Mouse (Mus musculus): ENCODE measurements around the gene Cyp4f13.

Cyp4f13 gene

GRCm38 (mm10) chr17:32947215-32947914 is at the start of gene Cyp4f13:
TSS of gene Cyp4f13 (minus strand) at chr17:32947402.
- DNase-seq = peak; percentile 99 to 100

DNA sequence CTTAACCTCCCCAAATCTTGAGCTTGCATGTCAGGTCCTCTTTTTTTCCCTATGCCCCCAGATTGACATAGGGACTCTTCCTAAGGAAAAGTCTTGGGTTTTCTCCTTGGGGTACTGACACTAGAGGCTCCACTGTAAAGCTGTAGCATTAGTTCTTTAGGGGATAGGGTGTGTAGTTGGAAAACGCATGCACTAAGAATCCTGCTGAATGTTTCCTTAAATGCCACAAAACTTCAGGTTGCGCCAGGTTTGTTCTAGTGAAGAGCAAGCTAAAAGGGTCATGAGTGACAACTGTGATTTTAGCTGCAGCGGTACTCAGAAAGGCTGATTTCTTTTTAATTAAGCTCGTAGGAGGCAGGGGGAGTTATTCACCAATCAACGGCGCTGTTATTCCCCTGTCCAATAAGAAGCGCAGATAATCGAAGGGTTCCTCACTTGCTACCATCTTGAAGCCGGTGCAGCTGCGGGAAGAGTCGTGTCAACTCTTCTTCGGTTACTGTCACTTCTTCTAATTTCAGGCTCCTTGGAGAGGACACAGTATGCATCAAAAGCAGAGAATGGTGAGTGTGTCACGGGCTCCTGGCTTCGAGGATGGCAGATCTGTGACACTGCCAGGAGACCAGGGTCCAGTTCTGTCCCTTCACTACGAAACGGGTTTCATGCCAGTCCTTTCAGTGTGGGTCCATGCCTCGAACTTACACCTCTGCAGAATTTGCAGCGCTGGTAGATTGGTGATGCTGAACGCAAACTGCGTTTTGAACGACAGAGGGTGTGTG is 45.7 kb upstream of the Cyp4f13 start, which contains the start of gene Zfp952:
Gene Zfp952, plus strand, starts transcription at position 431 of the 776 bp plus-strand sequence.
- DNase-seq = peak; percentile 84 to 89

DNA sequence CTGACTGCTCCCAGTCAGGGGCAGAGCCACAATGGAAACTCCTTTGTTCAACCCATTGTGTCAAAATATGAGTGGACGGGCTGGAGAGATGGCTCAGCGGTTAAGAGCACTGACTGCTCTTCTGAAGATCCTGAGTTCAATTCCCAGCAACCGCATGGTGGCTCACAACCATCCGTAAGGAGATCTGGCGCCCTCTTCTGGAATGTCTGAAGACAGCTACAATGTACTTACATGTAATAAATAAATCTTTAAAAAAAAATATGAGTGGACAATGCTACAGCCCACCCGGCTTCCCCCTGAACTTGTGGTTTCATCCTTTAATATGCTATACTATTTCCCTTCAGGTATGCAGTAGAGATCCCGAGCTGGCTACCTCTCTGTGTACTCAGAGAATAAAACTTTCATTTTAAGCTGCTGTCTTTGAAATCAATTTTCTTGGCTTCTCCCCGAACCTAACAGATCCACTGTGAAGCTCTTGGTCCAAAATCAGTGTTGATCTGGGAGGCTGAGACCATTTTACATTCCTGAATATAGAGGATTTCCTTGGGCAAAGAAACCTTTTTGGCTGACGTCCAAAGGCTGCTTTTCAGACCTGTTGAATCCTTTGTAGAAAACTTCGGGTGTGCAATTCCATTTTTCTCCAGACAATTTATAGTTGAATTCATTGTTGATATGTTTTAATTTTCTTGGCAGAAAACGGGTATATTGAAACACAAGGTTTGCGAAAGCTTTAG is 44.9 kb upstream of the Cyp4f13 start:
- peak in 1 of 2 experiments; percentile 24 for DNase-seq

- no peak for DNase-seq
These were observed 39.1 kb upstream of the Cyp4f13 start for GRCm38 (mm10) chr17:32986301-32986700.

DNA sequence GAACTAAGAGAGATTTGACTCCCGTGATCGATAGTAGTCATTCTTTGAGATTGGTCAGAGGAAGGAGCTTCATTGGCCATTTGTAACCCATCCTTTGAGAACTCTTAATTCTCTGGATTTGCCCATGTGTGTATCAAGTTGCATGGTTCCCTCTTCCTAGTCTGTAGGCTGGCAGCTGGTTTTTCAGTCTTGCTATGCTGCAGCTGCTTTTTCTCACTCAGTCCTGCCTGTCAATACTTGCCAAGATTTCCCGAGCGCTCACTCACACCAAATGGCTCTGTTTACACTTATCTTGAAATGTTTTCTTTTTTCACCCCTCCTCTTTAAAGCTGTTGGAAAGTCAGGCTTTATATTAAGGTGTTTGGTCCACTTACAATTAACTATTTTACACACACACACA is 34.2 kb upstream of the Cyp4f13 start:
- DNase-seq = no peak

DNA sequence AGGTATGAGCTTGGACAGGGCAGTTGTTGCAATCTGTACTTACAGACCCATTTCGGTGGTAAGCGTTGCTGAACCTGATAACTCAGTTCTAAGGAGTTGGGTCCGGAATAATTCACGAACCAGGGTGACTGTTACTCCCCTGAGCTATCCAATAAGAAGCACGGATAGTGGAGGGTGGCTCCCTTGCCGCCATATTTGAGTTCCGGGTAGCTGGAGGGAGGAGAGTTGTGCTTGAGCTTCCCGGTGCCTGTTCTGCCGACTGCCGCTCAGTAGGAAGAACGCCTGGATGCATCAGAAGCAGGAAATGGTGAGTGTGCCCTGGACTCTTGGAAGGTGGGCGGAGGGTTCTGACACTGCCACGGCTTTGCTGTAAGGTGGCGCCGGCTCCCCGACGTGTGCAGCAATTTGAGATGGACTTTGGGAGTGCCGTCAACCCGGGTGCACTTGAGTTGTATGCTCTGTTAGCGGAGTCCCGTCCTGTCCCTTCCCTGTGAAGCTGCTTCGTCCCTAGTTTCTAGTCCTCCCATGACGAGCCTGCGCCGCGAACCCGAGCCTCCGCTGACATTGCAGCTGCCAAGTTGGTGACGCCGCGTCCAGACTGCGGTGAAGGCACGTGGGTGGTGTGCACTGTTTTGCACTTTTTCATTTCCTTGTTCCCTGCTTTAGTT is 18.6 kb upstream of the Cyp4f13 start, which contains the start of gene Zfp472:
Gene Zfp472, plus strand, starts transcription at position 192 of the 668 bp plus-strand sequence.
- peak; percentile 86 to 91 for DNase-seq

GRCm38 (mm10) chr17:32965253-32965622 is 18.0 kb upstream of the Cyp4f13 start:
- peak in 1 of 2 experiments; percentile 21 for DNase-seq

DNA sequence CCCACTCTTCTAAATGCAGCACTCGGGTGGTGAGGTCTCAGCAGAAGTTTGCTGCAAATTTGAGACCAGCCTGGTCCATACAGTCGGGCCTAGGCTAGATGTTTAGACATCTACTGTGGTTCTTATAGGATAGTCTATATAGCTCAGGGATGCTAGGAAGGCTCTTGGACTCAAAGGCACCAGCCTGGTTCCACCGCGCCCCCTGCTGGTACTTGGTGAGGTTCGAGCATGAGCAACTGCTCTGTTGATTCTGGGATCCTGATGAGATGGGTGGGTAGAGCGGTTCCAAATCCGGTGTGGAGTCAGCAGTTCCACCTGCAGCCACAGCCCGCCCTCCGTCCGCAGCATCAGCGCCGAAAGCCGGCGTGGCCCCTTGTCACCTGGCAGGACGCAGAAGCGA is 4.2 kb upstream of the Cyp4f13 start:
- DNase-seq = peak; percentile 94

DNA sequence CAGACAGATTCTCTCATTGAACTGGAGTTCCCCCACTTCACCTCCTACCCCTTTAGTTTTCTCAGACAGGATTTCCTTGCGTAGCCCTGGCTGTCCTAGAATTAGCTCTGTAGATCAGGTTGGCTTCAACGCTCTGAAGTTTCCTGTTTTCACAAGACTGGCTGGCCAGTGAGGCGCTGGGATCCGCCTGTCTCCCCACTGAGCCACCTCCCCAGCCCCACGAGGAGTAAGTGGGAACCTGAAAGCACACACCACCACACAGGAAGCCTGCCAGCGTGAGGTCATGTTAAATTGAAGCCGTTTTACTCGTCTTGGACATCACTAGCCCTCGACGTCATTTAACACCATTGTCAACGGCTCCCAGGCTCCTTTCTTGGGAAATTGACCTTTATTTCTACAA is 3.8 kb upstream of the Cyp4f13 start:
- no peak for DNase-seq

DNA sequence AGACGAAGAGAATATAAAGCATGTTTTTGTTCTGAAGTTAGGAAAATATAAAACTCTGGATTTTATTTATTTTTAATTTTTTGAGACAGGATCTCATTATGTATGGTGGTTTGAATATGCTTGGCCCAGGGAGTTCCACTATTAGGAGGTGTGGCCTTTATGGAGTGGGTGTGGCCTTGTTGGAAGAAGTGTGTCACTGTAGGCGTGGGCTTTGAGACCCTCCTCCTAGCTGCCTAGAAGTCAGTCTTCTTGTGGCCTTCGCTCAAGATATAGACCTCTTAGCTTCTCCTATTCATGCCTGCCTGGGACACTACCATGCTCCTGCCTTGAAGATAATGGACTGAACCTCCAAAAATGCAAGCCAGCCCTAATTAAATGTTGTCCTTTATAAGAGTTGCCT is 2.9 kb upstream of the Cyp4f13 start:
- DNase-seq = no peak

DNA sequence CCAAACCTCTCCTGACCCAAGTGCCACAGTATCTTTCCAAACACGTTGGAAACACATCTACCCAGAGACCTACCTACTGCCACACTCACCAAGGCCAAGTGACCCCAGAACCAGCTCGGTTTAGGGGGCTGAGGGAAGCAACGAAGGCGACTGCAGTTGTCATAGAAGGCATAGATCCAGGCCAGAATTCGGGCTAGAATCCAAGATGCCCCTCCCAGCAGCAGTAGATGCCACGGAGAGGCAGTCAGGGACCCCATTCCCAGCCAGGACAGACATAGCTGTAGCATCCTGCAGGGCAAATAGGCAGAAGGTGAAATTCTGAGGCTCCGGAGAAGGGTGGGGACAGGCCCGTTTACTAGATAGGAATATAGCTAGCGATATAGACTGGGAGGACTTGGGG is 486 bp downstream of the Cyp4f13 start:
- DNase-seq = no peak

DNA sequence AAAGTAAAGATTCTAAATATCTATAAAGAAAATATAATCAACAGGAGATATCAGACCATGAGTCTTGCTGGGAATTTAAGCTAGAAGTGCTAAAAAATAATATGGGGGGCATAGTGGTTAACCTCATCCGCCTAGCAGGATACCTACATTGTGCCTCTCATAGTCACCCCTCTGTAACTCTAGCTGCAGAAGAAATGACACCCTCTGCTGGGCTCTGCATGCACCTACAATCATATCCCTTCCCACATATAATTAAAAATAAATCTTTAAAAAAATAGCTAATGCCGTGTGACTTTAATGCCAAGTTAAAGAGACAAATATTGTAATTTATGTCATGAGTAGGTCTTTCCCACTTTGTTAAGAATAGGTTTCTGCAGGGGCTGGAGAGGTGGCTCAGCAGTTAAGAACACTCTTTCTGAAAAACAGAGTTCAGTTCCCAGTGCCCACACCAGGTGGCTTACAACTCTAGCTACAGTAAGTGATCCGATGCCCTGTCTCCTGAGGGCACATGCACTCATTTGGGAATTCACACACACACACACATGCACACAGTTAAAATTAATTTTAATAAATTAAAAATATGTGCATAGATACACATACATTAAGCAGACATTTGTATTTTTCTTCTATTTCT is 2.7 kb downstream of the Cyp4f13 start:
- DNase-seq = no peak

GRCm38 (mm10) chr17:32943661-32944060 is 3.5 kb downstream of the Cyp4f13 start:
- no peak for DNase-seq

GRCm38 (mm10) chr17:32939831-32940230 is 7.4 kb downstream of the Cyp4f13 start:
- DNase-seq = no peak

DNA sequence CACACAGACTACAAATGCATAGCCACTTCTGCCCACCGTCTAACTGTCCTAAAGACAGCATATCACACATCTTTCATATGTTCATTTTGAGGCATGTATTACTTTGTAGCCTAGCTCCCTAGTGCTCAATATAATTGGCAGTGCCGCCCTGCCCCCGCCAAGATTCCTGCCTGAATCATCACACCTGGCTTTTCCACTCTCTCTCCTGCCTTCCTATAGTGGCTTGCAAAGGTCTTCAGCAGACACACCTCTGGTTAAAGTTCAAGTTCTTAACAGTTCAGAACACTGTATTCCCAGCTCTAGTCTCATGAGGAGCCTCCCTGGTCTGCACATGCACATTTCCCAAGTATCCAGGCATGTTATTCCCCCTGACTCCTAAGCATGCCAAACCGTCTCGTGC is 19.4 kb downstream of the Cyp4f13 start:
- DNase-seq = no peak

DNA sequence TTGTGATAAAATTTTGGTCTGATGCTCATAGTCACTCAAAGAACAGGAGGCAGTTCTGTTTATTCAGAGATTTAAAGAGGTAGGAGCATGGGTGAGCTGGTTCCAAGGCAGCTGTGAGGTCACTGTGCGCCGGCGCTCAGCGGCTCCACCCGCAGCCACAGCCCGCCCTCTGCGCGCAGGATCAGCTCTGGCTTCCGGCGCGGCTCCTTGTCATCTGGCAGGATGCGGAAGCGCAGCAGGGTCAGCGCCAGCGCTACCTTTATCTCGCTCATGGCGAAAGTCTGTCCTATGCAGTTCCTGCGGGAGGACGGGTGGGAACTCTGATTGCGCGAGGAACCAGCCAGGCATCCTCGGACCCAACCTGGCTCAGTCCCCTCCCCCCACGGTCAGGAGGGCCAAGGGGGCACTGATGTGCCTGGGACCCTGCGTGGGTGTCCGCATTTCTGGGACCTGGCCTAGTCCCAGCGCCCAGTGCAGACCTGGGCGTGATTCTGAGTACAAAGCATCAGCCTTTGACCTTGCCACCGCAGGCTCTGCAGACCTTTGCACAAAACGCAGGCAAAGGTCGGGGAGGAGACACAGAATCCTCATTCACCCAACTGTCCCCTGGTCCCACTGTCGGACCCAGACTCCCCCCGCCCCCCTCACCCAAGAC is 22.4 kb downstream of the Cyp4f13 start:
- peak; percentile 76 to 86 for DNase-seq

GRCm38 (mm10) chr17:32923681-32924080 is 23.5 kb downstream of the Cyp4f13 start:
- no peak for DNase-seq

GRCm38 (mm10) chr17:32919123-32919522 is 28.1 kb downstream of the Cyp4f13 start:
- no peak for DNase-seq

- no peak for DNase-seq
These were observed 30.1 kb downstream of the Cyp4f13 start, which contains the start of gene Cyp4f14 for GRCm38 (mm10) chr17:32917131-32917530. TSS of gene Cyp4f14 (minus strand) at chr17:32917342.

DNA sequence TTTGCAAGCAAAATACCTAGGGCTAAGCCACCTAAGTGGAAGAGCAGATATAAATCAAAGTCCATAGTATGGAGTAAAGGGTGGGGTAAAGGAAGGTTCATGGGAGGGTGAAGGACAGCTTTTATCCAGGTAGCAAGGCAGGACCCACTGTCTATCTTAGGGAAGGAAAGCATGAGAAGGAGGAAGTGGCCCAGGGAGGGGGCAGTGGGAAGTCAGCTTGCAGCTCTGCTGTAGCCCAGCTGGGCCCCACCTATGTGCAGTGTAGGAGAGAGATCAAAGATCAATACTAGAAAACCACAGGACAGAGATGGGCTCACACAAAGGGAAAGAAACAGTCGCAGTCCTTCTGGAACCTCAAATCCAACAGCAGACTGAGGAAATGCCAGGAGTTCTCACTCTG is 31.1 kb downstream of the Cyp4f13 start:
- no peak for DNase-seq

DNA sequence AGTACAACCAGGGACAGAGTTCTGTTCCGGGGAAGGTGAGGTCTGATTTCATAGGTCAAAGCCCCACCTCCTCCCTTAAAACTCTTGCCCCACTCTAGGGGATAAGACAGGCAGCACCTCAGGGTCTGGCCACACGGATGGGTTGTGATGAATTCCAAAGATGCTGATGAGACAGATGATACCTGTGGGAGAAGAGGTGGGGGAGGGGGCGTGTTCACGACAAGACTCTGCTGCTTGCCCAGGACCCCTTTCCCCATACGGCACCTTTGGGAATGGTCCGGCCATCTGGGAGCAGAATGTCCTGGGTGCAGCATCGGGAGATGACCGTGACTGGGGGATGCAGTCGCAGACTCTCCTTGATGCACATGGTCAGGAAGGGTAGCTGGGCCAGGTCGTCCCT is 41.0 kb downstream of the Cyp4f13 start:
- no peak for DNase-seq

DNA sequence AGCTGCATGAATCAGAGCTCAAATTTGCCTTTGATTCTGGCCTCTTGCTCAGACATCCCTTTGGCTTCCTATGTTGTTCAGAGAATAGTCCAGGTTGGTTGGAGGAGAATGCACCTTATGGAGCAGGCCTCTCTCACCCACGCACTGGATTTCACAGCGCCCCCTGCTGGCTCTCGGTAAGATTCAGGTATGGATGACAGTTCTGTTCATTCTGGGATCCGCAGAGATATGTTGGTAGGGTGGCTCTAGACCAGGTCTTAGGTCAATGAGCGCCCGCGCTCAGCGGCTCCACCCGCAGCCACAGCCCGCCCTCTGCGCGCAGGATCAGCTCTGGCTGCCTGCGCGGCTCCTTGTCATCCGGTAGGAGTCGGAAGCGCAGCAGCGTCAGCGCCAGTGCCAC is 42.0 kb downstream of the Cyp4f13 start:
- DNase-seq = peak; percentile 74 to 76
